ENCODE assay signal across 9 mouse cellular contexts in the genomic region with DNA sequence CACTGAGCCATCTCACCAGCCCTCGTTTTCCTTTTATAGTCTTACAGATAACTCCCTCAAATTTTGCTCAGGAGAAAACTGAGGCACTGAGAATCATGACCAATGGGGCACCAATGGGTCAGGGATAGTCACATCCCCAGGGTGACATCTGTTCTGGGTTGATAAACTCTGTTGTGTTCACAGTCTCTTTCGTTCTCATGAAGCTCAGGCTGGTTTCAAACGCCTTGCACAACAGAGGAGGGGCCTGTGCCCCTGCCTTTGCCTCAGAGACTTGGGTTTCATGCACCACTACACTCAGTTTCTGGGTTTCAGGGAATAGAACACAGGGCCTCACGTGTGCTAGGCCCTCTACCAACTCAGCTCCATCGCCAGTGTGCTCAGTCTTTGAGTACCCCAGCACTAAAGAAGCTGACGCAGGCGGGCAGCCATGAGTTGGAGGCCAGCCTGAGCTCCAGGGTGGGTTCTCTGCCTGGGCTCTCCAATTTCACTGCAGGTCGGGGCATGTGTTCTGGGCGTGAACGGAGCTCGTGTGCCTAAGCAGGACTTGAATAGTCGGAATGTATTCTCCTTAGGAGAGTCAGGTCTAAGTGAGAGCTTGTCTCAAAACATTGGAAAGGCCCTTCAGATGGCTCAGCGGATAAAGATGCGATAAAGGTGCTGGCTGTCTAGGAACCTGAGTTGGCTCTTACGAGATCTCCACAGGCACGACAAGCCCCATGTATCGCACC. TPM values are rescaled to one million over a fixed set of nuclear protein-coding genes. Genes with fewer than 3 reads are reported as not detected.
DNase-seq lines count a peak whose midpoint lies in the region; ATAC-seq and TF ChIP-seq lines count a peak whose summit lies in the region.
"Had no signal": no experiment of that assay in that cellular context is flagged by ENCODE, and none has a peak within 500 bp of the region (broad histone marks: within the 10 kb centered on the region; RNA-seq: fewer than 3 reads in every experiment).

No protein-coding gene starts in this region.

- H3K36me3 ChIP-seq in heart, embryonic 10.5 days = peaks cover 28% of the 10 kb centered on the region
- H3K36me3 ChIP-seq in E14TG2a.4 (ENCODE audit: insufficient read depth, low read length) = peaks cover 35% of the 10 kb centered on the region
- peaks cover 40% of the 10 kb centered on the region for H3K36me3 ChIP-seq in erythroblast, embryonic 14.5 days (ENCODE audit: control insufficient read depth)
- H3K36me3 ChIP-seq in limb, embryonic 15.5 days = peaks cover 24% of the 10 kb centered on the region
- peaks cover 18% of the 10 kb centered on the region for H3K36me3 ChIP-seq in stomach, embryonic 15.5 days

- peak; percentile 49; the same call in 1 of the 2 replicates for ATAC-seq in limb, embryonic 15.5 days (ENCODE audit: insufficient number of reproducible peaks, low FRiP score, low TSS enrichment, low read depth)
- ATAC-seq in stomach, embryonic 15.5 days (ENCODE audit: insufficient read depth, low FRiP score, low read depth) = peak; percentile 46

- intact Hi-C loops in gastrocnemius, postnatal 36 days (cut with DNase I) = loop anchor here (2.0 kb wide), 1 partner anchor 26 kb away; a partner anchor contains a TSS

- no peaks in the 10 kb centered on the region for H3K9me3 ChIP-seq in heart, embryonic 10.5 days
- no peaks in the 10 kb centered on the region for H3K9me3 ChIP-seq in E14TG2a.4 (ENCODE audit: low read length)
- H3K9me3 ChIP-seq in erythroblast, embryonic 14.5 days (ENCODE audit: control insufficient read depth, low read length) = no peaks in the 10 kb centered on the region
- H3K9me3 ChIP-seq in limb, embryonic 15.5 days = no peaks in the 10 kb centered on the region
- no peaks in the 10 kb centered on the region for H3K9me3 ChIP-seq in stomach, embryonic 15.5 days

- H3K4me3 ChIP-seq in heart, embryonic 10.5 days = peak overlapping the region; percentile 79
- peak overlapping the region; percentile 100 for H3K4me3 ChIP-seq in E14TG2a.4 (replicated peaks; ENCODE audit: low read length)
- H3K4me3 ChIP-seq in erythroblast, embryonic 14.5 days (replicated peaks) = peak overlapping the region; percentile 87
- peak overlapping the region; percentile 95 for H3K4me3 ChIP-seq in limb, embryonic 15.5 days
- H3K4me3 ChIP-seq in stomach, embryonic 15.5 days (replicated peaks) = peak overlapping the region; percentile 88

- WGBS in heart, embryonic 10.5 days = 16% methylated on average over 17 of the region's 17 CpGs
- WGBS in limb, embryonic 15.5 days = 15% methylated on average over 17 of the region's 17 CpGs
- 15% methylated on average over 17 of the region's 17 CpGs for WGBS in stomach, embryonic 15.5 days

- H3K27ac ChIP-seq in heart, embryonic 10.5 days = peak overlapping the region; percentile 91
- H3K27ac ChIP-seq in limb, embryonic 15.5 days = peak overlapping the region; percentile 90
- H3K27ac ChIP-seq in stomach, embryonic 15.5 days = peak overlapping the region; percentile 83

- TF ChIP-seq CTCF in E14TG2a.4 (conservative IDR thresholded peaks at IDR 0.05; ENCODE audit: low read length) = no peak

- peaks cover 29% of the 10 kb centered on the region for H3K4me1 ChIP-seq in heart, embryonic 10.5 days
- peaks cover 59% of the 10 kb centered on the region for H3K4me1 ChIP-seq in E14TG2a.4 (replicated peaks; ENCODE audit: low read depth, low read length)
- H3K4me1 ChIP-seq in erythroblast, embryonic 14.5 days (ENCODE audit: control insufficient read depth) = peaks cover 65% of the 10 kb centered on the region
- peaks cover 25% of the 10 kb centered on the region for H3K4me1 ChIP-seq in limb, embryonic 15.5 days
- peaks cover 19% of the 10 kb centered on the region for H3K4me1 ChIP-seq in stomach, embryonic 15.5 days

- 0 out of 2 replicates have a peak, but pooled peaks cover 9% of the 10 kb centered on the region for H3K27me3 ChIP-seq in heart, embryonic 10.5 days (ENCODE audit: insufficient read depth, poor library complexity, severe bottlenecking)
- H3K27me3 ChIP-seq in E14TG2a.4 (ENCODE audit: insufficient read depth, low read length) = no peaks in the 10 kb centered on the region
- peaks cover 11% of the 10 kb centered on the region for H3K27me3 ChIP-seq in erythroblast, embryonic 14.5 days (ENCODE audit: control insufficient read depth)
- H3K27me3 ChIP-seq in limb, embryonic 15.5 days = no peaks in the 10 kb centered on the region
- no peaks in the 10 kb centered on the region for H3K27me3 ChIP-seq in stomach, embryonic 15.5 days (replicated peaks)

- H3K4me2 ChIP-seq in limb, embryonic 15.5 days = peak overlapping the region; percentile 81
- H3K4me2 ChIP-seq in stomach, embryonic 15.5 days = peak overlapping the region; percentile 62

- no peak for DNase-seq in heart, embryonic 10.5 days (ENCODE audit: low spot score)
- no peak for DNase-seq in heart, adult 9 months (ENCODE audit: low spot score in 2 of 2)
- DNase-seq in gastrocnemius, postnatal 36 days = no peak
- no peak for DNase-seq in cerebellum, postnatal 4 days (ENCODE audit: low spot score in 2 of 2)

- peak overlapping the region; percentile 40; the same call in 1 of the 2 replicates for H3K9ac ChIP-seq in limb, embryonic 15.5 days
- H3K9ac ChIP-seq in stomach, embryonic 15.5 days = no peak overlapping the region

RNA-seq across cellular contexts. Expression of a gene that starts 0.7 kb away (rescaled TPM):
- 50.6 and 57.9 TPM in 2 replicates for polyA plus RNA-seq in heart, embryonic 10.5 days (2016; fragmentation: Nextera tagmentation; extraction: Ambion mirVana)
- 25.4 and 30.2 TPM in 2 replicates for polyA plus RNA-seq in erythroblast, embryonic 14.5 days (2012)
- polyA plus RNA-seq in limb, embryonic 15.5 days (2015; fragmentation: Nextera tagmentation; extraction: Ambion mirVana) = 40.8 and 44.2 TPM in 2 replicates
- 49.9 and 51.3 TPM in 2 replicates for polyA plus RNA-seq in stomach, embryonic 15.5 days (2015; fragmentation: Nextera tagmentation; extraction: Ambion mirVana)
- total RNA-seq in gastrocnemius, postnatal 36 days (2021) = 10 to 100 TPM; 62.0 to 65.7 TPM

RNA-seq across cellular contexts. Expression of a gene that starts 16.2 kb away (rescaled TPM):
- 0.46 and 0.47 TPM in 2 replicates for polyA plus RNA-seq in heart, embryonic 10.5 days (2016; fragmentation: Nextera tagmentation; extraction: Ambion mirVana)
- not detected in 2 replicates for polyA plus RNA-seq in erythroblast, embryonic 14.5 days (2012)
- polyA plus RNA-seq in limb, embryonic 15.5 days (2015; fragmentation: Nextera tagmentation; extraction: Ambion mirVana) = 6.2 and 6.3 TPM in 2 replicates
- polyA plus RNA-seq in stomach, embryonic 15.5 days (2015; fragmentation: Nextera tagmentation; extraction: Ambion mirVana) = 0.93 and 1.6 TPM in 2 replicates
- under 1 TPM in 1 of 2 experiments, not detected in 1; 0.12 TPM for total RNA-seq in gastrocnemius, postnatal 36 days (2021)
- polyA plus RNA-seq: Patski had no signal

RNA-seq across cellular contexts. Expression of a gene that starts 23.3 kb away (rescaled TPM):
- 14.5 and 21.3 TPM in 2 replicates for polyA plus RNA-seq in heart, embryonic 10.5 days (2016; fragmentation: Nextera tagmentation; extraction: Ambion mirVana)
- polyA plus RNA-seq in erythroblast, embryonic 14.5 days (2012) = 3.5 and 4.6 TPM in 2 replicates
- 13.1 and 18.4 TPM in 2 replicates for polyA plus RNA-seq in limb, embryonic 15.5 days (2015; fragmentation: Nextera tagmentation; extraction: Ambion mirVana)
- polyA plus RNA-seq in stomach, embryonic 15.5 days (2015; fragmentation: Nextera tagmentation; extraction: Ambion mirVana) = 14.4 and 14.5 TPM in 2 replicates
- total RNA-seq in gastrocnemius, postnatal 36 days (2021) = 10 to 100 TPM in 1 of 2 experiments, 1 to 10 TPM in 1; 9.1 to 11.6 TPM

RNA-seq across cellular contexts. Expression of a gene that starts 25.3 kb away (rescaled TPM):
- 51.4 and 52.4 TPM in 2 replicates for polyA plus RNA-seq in heart, embryonic 10.5 days (2016; fragmentation: Nextera tagmentation; extraction: Ambion mirVana)
- 4.2 and 5.2 TPM in 2 replicates for polyA plus RNA-seq in erythroblast, embryonic 14.5 days (2012)
- polyA plus RNA-seq in limb, embryonic 15.5 days (2015; fragmentation: Nextera tagmentation; extraction: Ambion mirVana) = 77.7 and 78.6 TPM in 2 replicates
- polyA plus RNA-seq in stomach, embryonic 15.5 days (2015; fragmentation: Nextera tagmentation; extraction: Ambion mirVana) = 61.1 and 61.6 TPM in 2 replicates
- 10 to 100 TPM; 56.5 to 58.3 TPM for total RNA-seq in gastrocnemius, postnatal 36 days (2021)

RNA-seq across cellular contexts. Expression of a gene that starts 26.8 kb away (rescaled TPM):
- 69.0 and 93.4 TPM in 2 replicates for polyA plus RNA-seq in heart, embryonic 10.5 days (2016; fragmentation: Nextera tagmentation; extraction: Ambion mirVana)
- 36.6 and 42.6 TPM in 2 replicates for polyA plus RNA-seq in erythroblast, embryonic 14.5 days (2012)
- 55.3 and 60.1 TPM in 2 replicates for polyA plus RNA-seq in limb, embryonic 15.5 days (2015; fragmentation: Nextera tagmentation; extraction: Ambion mirVana)
- polyA plus RNA-seq in stomach, embryonic 15.5 days (2015; fragmentation: Nextera tagmentation; extraction: Ambion mirVana) = 44.4 and 50.0 TPM in 2 replicates
- total RNA-seq in gastrocnemius, postnatal 36 days (2021) = 10 to 100 TPM in 1 of 2 experiments, 1 to 10 TPM in 1; 8.4 to 10.1 TPM
